Mouse (Mus musculus): ENCODE data around the gene Olfr1418. TPM values are rescaled to one million over a fixed set of nuclear protein-coding genes. Genes with fewer than 3 reads are reported as not detected.

The Olfr1418 gene
- total RNA-seq, 1 experiment = not detected

GRCm38 (mm10) chr19:11813649-11814048 is 47.2 kb downstream of the Olfr1418 start:
- TF ChIP-seq CHD2 (IDR thresholded peaks at IDR 0.05; ENCODE audit: low read depth, low read length) (no peak), ZC3H11A (IDR thresholded peaks at IDR 0.05; ENCODE audit: borderline replicate concordance, low read depth, low read length) (no peak), ZNF384 (IDR thresholded peaks at IDR 0.05; ENCODE audit: low read depth, low read length) (no peak), MAFK (IDR thresholded peaks at IDR 0.05; ENCODE audit: insufficient read depth, low read depth, low read length) (no peak)
- Histone ChIP-seq H3K4me3 (ENCODE audit: insufficient read depth in 1 of 2, low read depth in 1 of 2, low read length in 2 of 2, poor library complexity in 1 of 2, severe bottlenecking in 1 of 2) (no peak overlapping the region), H3K9me3 (ENCODE audit: control insufficient read depth, insufficient read depth, low read depth, low read length) (no peaks in the 10 kb centered on the region), H3K4me1 (ENCODE audit: control insufficient read depth in 2 of 2, insufficient read depth in 2 of 2, low read length in 2 of 2, poor library complexity in 1 of 2) (peaks cover 0 to 28% of the 10 kb centered on the region in 2 experiments; a peak in 2 of 4 replicates), H3K36me3 (ENCODE audit: control insufficient read depth, insufficient read depth, low read length, poor library complexity, severe bottlenecking) (peaks cover 6% of the 10 kb centered on the region; the same call in 1 of the 2 replicates), H3K27ac (ENCODE audit: insufficient read depth, low read depth, low read length, poor library complexity, severe bottlenecking) (peak overlapping the region; percentile 51; the same call in 1 of the 2 replicates), H3K9ac (ENCODE audit: insufficient read depth, low read depth, low read length, poor library complexity, severe bottlenecking) (0 out of 2 replicates have a peak overlapping the region, but pooled peaks have one; percentile 11)
- in situ Hi-C loops (cut with MboI; ENCODE audit: low sequenced_read_pairs in 2 of 2, unreplicated experiment in 2 of 2) = no loop called here
- no peak for DNase-seq (ENCODE audit: low read depth, low spot score)

GRCm38 (mm10) chr19:11813136-11813535 is 47.7 kb downstream of the Olfr1418 start:
- no peak overlapping the region for H3K27ac ChIP-seq (ENCODE audit: insufficient read depth, low read depth, low read length, poor library complexity, severe bottlenecking)
- in situ Hi-C loops (cut with MboI; ENCODE audit: low sequenced_read_pairs in 2 of 2, unreplicated experiment in 2 of 2) = no loop called here
- no peaks in the 10 kb centered on the region for H3K9me3 ChIP-seq (ENCODE audit: control insufficient read depth, insufficient read depth, low read depth, low read length)
- H3K4me1 ChIP-seq (ENCODE audit: control insufficient read depth in 2 of 2, insufficient read depth in 2 of 2, low read length in 2 of 2, poor library complexity in 1 of 2) = peaks cover 0 to 30% of the 10 kb centered on the region in 2 experiments; a peak in 2 of 4 replicates
- DNase-seq (ENCODE audit: low read depth, low spot score) = no peak
- no peak overlapping the region for H3K4me3 ChIP-seq (ENCODE audit: insufficient read depth in 1 of 2, low read depth in 1 of 2, low read length in 2 of 2, poor library complexity in 1 of 2, severe bottlenecking in 1 of 2)
- H3K9ac ChIP-seq (ENCODE audit: insufficient read depth, low read depth, low read length, poor library complexity, severe bottlenecking) = no peak overlapping the region
- no peak for TF ChIP-seq HCFC1 (IDR thresholded peaks at IDR 0.05; ENCODE audit: borderline replicate concordance, insufficient read depth, low read length)
- TF ChIP-seq CHD2 (IDR thresholded peaks at IDR 0.05; ENCODE audit: low read depth, low read length) = no peak
- no peak for TF ChIP-seq ZNF384 (IDR thresholded peaks at IDR 0.05; ENCODE audit: low read depth, low read length)
- no peak for TF ChIP-seq ZC3H11A (IDR thresholded peaks at IDR 0.05; ENCODE audit: borderline replicate concordance, low read depth, low read length)
- TF ChIP-seq MAFK (IDR thresholded peaks at IDR 0.05; ENCODE audit: insufficient read depth, low read depth, low read length) = no peak
- peaks cover 6% of the 10 kb centered on the region; the same call in 1 of the 2 replicates for H3K36me3 ChIP-seq (ENCODE audit: control insufficient read depth, insufficient read depth, low read length, poor library complexity, severe bottlenecking)

GRCm38 (mm10) chr19:11811688-11812365 is 49.0 kb downstream of the Olfr1418 start:
- no peak overlapping the region for H3K27ac ChIP-seq (ENCODE audit: insufficient read depth, low read depth, low read length, poor library complexity, severe bottlenecking)
- H3K9me3 ChIP-seq (ENCODE audit: control insufficient read depth, insufficient read depth, low read depth, low read length) = no peaks in the 10 kb centered on the region
- in situ Hi-C loops (cut with MboI; ENCODE audit: low sequenced_read_pairs in 2 of 2, unreplicated experiment in 2 of 2) = no loop called here
- no peak overlapping the region for H3K4me3 ChIP-seq (ENCODE audit: insufficient read depth in 1 of 2, low read depth in 1 of 2, low read length in 2 of 2, poor library complexity in 1 of 2, severe bottlenecking in 1 of 2)
- H3K4me1 ChIP-seq (ENCODE audit: control insufficient read depth in 2 of 2, insufficient read depth in 2 of 2, low read length in 2 of 2, poor library complexity in 1 of 2) = peaks cover 5 to 37% of the 10 kb centered on the region in 2 experiments; a peak in 3 of 4 replicates
- DNase-seq (ENCODE audit: low read depth, low spot score) = no peak
- TF ChIP-seq MAFK (IDR thresholded peaks at IDR 0.05; ENCODE audit: insufficient read depth, low read depth, low read length) = no peak
- TF ChIP-seq ZNF384 (IDR thresholded peaks at IDR 0.05; ENCODE audit: low read depth, low read length) = no peak
- no peak for TF ChIP-seq CHD2 (IDR thresholded peaks at IDR 0.05; ENCODE audit: low read depth, low read length)
- no peak for TF ChIP-seq ZC3H11A (IDR thresholded peaks at IDR 0.05; ENCODE audit: borderline replicate concordance, low read depth, low read length)
- TF ChIP-seq HCFC1 (IDR thresholded peaks at IDR 0.05; ENCODE audit: borderline replicate concordance, insufficient read depth, low read length) = no peak
- peaks cover 6% of the 10 kb centered on the region; the same call in 1 of the 2 replicates for H3K36me3 ChIP-seq (ENCODE audit: control insufficient read depth, insufficient read depth, low read length, poor library complexity, severe bottlenecking)
- no peak overlapping the region for H3K9ac ChIP-seq (ENCODE audit: insufficient read depth, low read depth, low read length, poor library complexity, severe bottlenecking)

- no peak for DNase-seq (ENCODE audit: low read depth, low spot score)
- in situ Hi-C loops (cut with MboI; ENCODE audit: low sequenced_read_pairs in 2 of 2, unreplicated experiment in 2 of 2) = no loop called here
- peaks cover 3% of the 10 kb centered on the region; the same call in 1 of the 2 replicates for H3K36me3 ChIP-seq (ENCODE audit: control insufficient read depth, insufficient read depth, low read length, poor library complexity, severe bottlenecking)
- no peak overlapping the region for H3K27ac ChIP-seq (ENCODE audit: insufficient read depth, low read depth, low read length, poor library complexity, severe bottlenecking)
- no peak overlapping the region for H3K4me3 ChIP-seq (ENCODE audit: insufficient read depth in 1 of 2, low read depth in 1 of 2, low read length in 2 of 2, poor library complexity in 1 of 2, severe bottlenecking in 1 of 2)
- no peaks in the 10 kb centered on the region for H3K9me3 ChIP-seq (ENCODE audit: control insufficient read depth, insufficient read depth, low read depth, low read length)
- peaks cover 10 to 34% of the 10 kb centered on the region in 2 experiments; a peak in 3 of 4 replicates for H3K4me1 ChIP-seq (ENCODE audit: control insufficient read depth in 2 of 2, insufficient read depth in 2 of 2, low read length in 2 of 2, poor library complexity in 1 of 2)
- TF ChIP-seq ZNF384 (IDR thresholded peaks at IDR 0.05; ENCODE audit: low read depth, low read length) (no peak), ZC3H11A (IDR thresholded peaks at IDR 0.05; ENCODE audit: borderline replicate concordance, low read depth, low read length) (no peak), MAFK (IDR thresholded peaks at IDR 0.05; ENCODE audit: insufficient read depth, low read depth, low read length) (no peak), HCFC1 (IDR thresholded peaks at IDR 0.05; ENCODE audit: borderline replicate concordance, insufficient read depth, low read length) (no peak), CHD2 (IDR thresholded peaks at IDR 0.05; ENCODE audit: low read depth, low read length) (no peak)
- H3K9ac ChIP-seq (ENCODE audit: insufficient read depth, low read depth, low read length, poor library complexity, severe bottlenecking) = no peak overlapping the region
Measured at GRCm38 (mm10) chr19:11810856-11811255, 50.0 kb downstream of the Olfr1418 start.
